Mouse (Mus musculus) liver, postnatal 0 days (tissue): ENCODE results near the gene Arfgef2. TPM values are rescaled to one million over a fixed set of nuclear protein-coding genes. Genes with fewer than 3 reads are reported as not detected.

ENCODE experiments used
- ATAC-seq: fragments of 200-750 bp; cut with Nextera tagmentation; 2 replicates; pipeline ENCODE4 v1.8.0; 2017; ENCODE audit warnings: mild to moderate bottlenecking, moderate library complexity
- DNase-seq: peaks from one replicate; pipeline ENCODE4 v3.0.0-alpha.2; 2016
- H3K27ac ChIP-seq: fragments of 300-500 bp; sonication (generic); 2 replicates; pipeline ENCODE4 v1.5.1; 2014; ENCODE audit warnings: antibody characterized with exemption, moderate library complexity, mild to moderate bottlenecking, low read depth
- H3K27me3 ChIP-seq: fragments of 300-500 bp; sonication (generic); 2 replicates; pipeline ENCODE4 v1.6.1; 2014; ENCODE audit warnings: low read length, control low read depth, mixed read lengths; ENCODE audit not compliant: insufficient read depth
- H3K36me3 ChIP-seq: fragments of 300-500 bp; sonication (generic); replicated peaks from 2 replicates; pipeline ENCODE4 v1.6.1; 2014; ENCODE audit warnings: mild to moderate bottlenecking, control low read depth, low read length, moderate library complexity, mixed read lengths; ENCODE audit not compliant: insufficient read depth
- H3K4me1 ChIP-seq: fragments of 300-500 bp; sonication (generic); 2 replicates; pipeline ENCODE4 v1.6.1; 2014; ENCODE audit warnings: antibody characterized with exemption, mild to moderate bottlenecking, control low read depth; ENCODE audit not compliant: insufficient read depth
- H3K4me2 ChIP-seq: fragments of 300-500 bp; sonication (generic); 2 replicates; pipeline ENCODE4 v1.6.1; 2014; ENCODE audit warnings: low read depth, mild to moderate bottlenecking, low read length, moderate library complexity, mixed read lengths
- H3K4me3 ChIP-seq: fragments of 300-500 bp; sonication (generic); 2 replicates; pipeline ENCODE4 v1.5.1; 2014; ENCODE audit warnings: low read depth, low read length
- H3K9ac ChIP-seq: fragments of 300-500 bp; sonication (generic); replicated peaks from 2 replicates; pipeline ENCODE4 v1.6.1; 2014; ENCODE audit warnings: mild to moderate bottlenecking, moderate library complexity
- H3K9me3 ChIP-seq: fragments of 300-500 bp; sonication (generic); 2 replicates; pipeline ENCODE4 v1.6.1; 2016; ENCODE audit warnings: mild to moderate bottlenecking, control low read depth, low read length, mixed read lengths
- CTCF ChIP-seq: sonication (generic); IDR thresholded peaks from 2 replicates; pipeline ENCODE4 v1.5.1; 2016; ENCODE audit warnings: antibody characterized with exemption, low read depth
- EP300 ChIP-seq: IDR thresholded peaks from 2 replicates; pipeline ENCODE4 v1.6.1; 2016; ENCODE audit warnings: antibody characterized with exemption, low read depth, mild to moderate bottlenecking
- WGBS: fragments of 180-500 bp; shearing (Covaris S2); extraction: QIAGEN DNeasy Blood & Tissue Kit; methylation state at CpG from one replicate; pipeline ENCODE4 v1.1.7; 2014; ENCODE audit not compliant: insufficient replicate concordance; 5-methylcytosine and 5-hydroxymethylcytosine counted together
- polyA plus RNA-seq: library from polyadenylated mRNA; unstranded; fragments of >200 nt; fragmentation: Nextera tagmentation; extraction: Ambion mirVana; gene quantifications from 2 replicates; pipeline ENCODE4 v1.2.1, GENCODE M21; 2015

Arfgef2 gene
- polyA plus RNA-seq, 1 experiment from 2014 or later, result 2.7 TPM

DNA sequence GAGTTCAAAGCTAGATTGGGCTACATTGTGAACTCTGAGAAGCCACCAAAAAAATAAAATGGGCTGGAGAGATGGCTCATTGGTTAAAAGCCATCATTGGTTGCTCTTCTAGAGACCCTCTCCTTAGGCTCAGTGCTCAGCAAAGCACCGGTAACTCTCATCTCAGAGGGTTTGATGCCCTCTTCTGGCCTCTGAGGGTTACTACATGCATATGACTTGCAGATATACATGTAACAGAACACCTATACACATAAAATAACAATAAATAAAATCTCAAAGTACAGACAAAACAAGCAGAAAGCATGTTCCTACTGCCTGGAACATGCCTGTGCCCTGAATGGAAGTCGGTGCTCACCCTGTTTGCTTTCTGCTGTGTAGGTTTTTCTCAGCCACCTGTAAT is 51.7 kb downstream of the Arfgef2 start:
- H3K9ac ChIP-seq, result no peak overlapping the region
- ATAC-seq (no peak), DNase-seq (no peak)
- WGBS, result 91% methylated on average over 2 of the region's 2 CpGs
- H3K4me2 ChIP-seq, result no peak overlapping the region
- H3K27ac ChIP-seq, result no peak overlapping the region
- H3K27me3 ChIP-seq, result no peaks in the 10 kb centered on the region
- TF ChIP-seq EP300 (no peak), CTCF (peak; percentile 57)
- no peaks in the 10 kb centered on the region; the same call in 1 of the 2 replicates for H3K9me3 ChIP-seq
- peaks cover 93% of the 10 kb centered on the region for H3K36me3 ChIP-seq
- H3K4me1 ChIP-seq, result no peaks in the 10 kb centered on the region
- no peak overlapping the region for H3K4me3 ChIP-seq

DNA sequence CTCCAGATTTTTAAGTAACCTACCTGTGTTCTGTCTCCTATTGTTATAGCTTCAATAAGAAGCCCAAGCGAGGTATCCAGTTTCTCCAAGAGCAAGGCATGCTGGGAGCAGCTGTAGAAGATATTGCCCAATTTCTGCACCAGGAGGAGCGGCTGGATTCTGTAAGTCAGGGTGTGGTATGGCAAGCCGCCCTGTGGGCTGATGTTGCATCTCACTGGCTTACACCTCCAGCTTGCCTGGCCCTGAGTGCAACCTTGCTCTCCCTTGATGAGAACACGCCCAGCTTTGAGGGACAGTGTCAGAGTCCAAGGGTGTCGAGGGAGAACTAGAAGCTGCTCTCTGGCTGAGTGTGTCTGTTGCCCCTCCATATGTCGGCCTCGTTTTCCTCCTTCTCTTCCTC is 53.8 kb downstream of the Arfgef2 start:
- DNase-seq (no peak), ATAC-seq (no peak)
- Histone ChIP-seq H3K4me3 (no peak overlapping the region), H3K27me3 (no peaks in the 10 kb centered on the region), H3K27ac (no peak overlapping the region), H3K4me1 (no peaks in the 10 kb centered on the region), H3K9me3 (no peaks in the 10 kb centered on the region), H3K9ac (no peak overlapping the region), H3K4me2 (no peak overlapping the region), H3K36me3 (peaks cover 92% of the 10 kb centered on the region)
- 65% methylated on average over 7 of the region's 7 CpGs for WGBS
- TF ChIP-seq CTCF (no peak), EP300 (no peak)

DNA sequence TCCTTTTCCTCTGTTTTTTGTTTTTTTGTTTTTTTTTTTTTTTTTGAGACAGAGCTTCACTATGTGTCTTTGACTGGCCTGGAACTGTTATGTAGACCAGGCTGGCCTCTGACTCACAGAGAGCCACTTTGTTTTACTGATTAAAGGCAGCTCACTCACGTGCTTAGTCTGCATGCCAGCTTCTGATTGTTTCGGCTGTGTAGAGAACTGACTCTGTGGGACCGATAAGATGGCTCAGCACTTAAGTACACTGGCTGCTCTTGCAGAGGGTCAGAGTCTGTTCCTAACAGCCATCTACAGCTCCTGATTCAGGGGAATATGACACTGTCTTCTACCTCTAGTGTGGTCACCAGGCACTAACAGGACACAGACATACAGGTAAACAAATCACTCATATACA is 57.1 kb downstream of the Arfgef2 start:
- Histone ChIP-seq H3K36me3 (peaks cover 97% of the 10 kb centered on the region), H3K4me1 (no peaks in the 10 kb centered on the region), H3K9ac (no peak overlapping the region), H3K27ac (no peak overlapping the region), H3K4me2 (no peak overlapping the region), H3K9me3 (no peaks in the 10 kb centered on the region), H3K27me3 (no peaks in the 10 kb centered on the region), H3K4me3 (no peak overlapping the region)
- DNase-seq (no peak), ATAC-seq (no peak)
- TF ChIP-seq EP300, result no peak
- TF ChIP-seq CTCF, result no peak
- 73% methylated on average over 3 of the region's 3 CpGs for WGBS

GRCm38 (mm10) chr2:166865476-166865875 is 60.1 kb downstream of the Arfgef2 start:
- Histone ChIP-seq H3K4me1 (no peaks in the 10 kb centered on the region), H3K9me3 (no peaks in the 10 kb centered on the region), H3K27ac (no peak overlapping the region), H3K9ac (no peak overlapping the region), H3K4me2 (no peak overlapping the region), H3K36me3 (peaks cover 85% of the 10 kb centered on the region), H3K27me3 (no peaks in the 10 kb centered on the region), H3K4me3 (no peak overlapping the region)
- TF ChIP-seq EP300 (no peak), CTCF (no peak)
- WGBS, result 73% methylated on average over 10 of the region's 10 CpGs
- DNase-seq, result no peak
- no peak for ATAC-seq

DNA sequence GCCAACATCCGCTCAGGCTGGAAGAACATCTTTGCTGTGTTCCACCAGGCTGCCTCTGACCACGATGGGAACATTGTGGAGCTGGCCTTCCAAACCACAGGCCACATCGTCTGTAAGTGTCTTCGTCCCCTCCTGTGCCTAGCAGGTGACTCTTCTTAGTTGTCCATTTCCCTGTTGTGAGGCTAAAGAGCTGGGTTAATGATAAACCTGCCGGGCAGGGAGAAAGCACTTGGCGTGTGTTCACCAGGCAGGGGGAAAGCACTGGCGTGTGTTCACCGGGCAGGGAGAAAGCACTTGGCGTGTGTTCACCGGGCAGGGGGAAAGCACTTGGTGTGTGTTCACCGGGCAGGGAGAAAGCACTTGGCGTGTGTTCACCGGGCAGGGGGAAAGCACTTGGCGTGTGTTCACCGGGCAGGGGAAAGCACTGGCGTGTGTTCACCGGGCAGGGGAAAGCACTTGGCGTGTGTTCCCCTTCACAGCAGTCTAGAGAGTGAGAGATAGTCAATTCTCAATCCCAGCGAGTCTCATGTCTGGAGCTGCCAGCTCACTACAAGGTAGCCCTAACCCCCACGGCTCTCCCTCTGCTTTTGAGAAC is 65.0 kb downstream of the Arfgef2 start:
- ATAC-seq, result peak; percentile 43; the same call in 1 of the 2 replicates
- Histone ChIP-seq H3K4me1 (no peaks in the 10 kb centered on the region), H3K9me3 (no peaks in the 10 kb centered on the region), H3K4me3 (no peak overlapping the region), H3K27ac (0 out of 2 replicates have a peak overlapping the region, but pooled peaks have one; percentile 16), H3K9ac (no peak overlapping the region), H3K36me3 (peaks cover 68% of the 10 kb centered on the region), H3K4me2 (no peak overlapping the region), H3K27me3 (no peaks in the 10 kb centered on the region)
- peak; percentile 35 for DNase-seq
- TF ChIP-seq CTCF (no peak), EP300 (no peak)
- WGBS, result 69% methylated on average over 20 of the region's 20 CpGs

DNA sequence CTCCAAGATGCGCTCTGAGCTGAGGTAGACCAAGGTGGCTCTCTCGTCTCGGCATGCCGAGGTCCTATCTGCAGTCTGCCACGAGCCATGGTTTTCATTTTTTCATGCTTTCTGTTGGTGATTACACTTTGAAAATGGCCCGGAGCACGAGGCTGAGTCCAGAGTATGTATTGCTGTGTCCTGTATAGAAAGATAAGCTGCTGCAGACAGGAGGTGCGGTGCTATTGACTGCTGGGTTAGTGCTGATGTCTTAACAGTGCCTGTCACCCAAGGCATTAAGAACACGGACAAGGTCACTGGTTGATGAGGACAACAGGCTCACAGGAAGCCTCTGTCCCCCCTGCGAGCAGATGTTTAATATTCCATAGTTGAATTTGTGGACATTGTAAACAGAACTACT is 65.5 kb downstream of the Arfgef2 start:
- 72% methylated on average over 10 of the region's 10 CpGs for WGBS
- DNase-seq (no peak), ATAC-seq (peak; percentile 36; the same call in 1 of the 2 replicates)
- Histone ChIP-seq H3K27me3 (no peaks in the 10 kb centered on the region), H3K4me3 (no peak overlapping the region), H3K4me1 (no peaks in the 10 kb centered on the region), H3K4me2 (no peak overlapping the region), H3K36me3 (peaks cover 65% of the 10 kb centered on the region), H3K9me3 (no peaks in the 10 kb centered on the region), H3K27ac (no peak overlapping the region), H3K9ac (no peak overlapping the region)
- no peak for TF ChIP-seq CTCF
- TF ChIP-seq EP300, result no peak

DNA sequence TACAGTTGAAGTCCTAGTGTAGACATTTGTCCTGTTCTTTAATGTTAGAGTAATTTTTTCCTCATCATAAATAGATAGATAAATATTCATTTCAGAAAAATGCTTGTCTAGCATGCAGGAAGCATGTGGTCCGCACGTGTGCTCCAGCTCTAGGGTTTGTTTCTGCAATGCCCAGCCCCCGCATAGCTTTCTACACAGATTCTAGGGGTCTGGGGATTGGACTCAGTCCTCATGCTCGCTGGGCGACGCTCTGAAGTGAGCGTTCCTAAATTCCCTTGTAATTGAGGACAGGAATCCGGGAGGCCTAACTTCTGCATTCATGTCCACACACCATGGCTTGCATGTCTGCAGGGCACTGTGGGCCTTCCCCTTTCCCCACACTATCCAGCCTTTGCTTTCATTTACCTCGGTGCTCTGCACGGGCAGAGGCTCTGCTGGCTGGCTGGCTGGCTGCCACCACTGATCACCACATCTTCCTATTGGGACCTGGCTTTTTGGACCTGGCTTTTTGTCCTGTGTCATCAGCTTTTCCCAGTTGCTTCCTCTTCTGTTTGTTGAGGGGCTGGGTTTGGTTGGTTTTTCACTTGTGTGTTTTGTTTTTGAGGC is 69.4 kb downstream of the Arfgef2 start:
- 70% methylated on average over 10 of the region's 10 CpGs for WGBS
- H3K36me3 ChIP-seq, result peaks cover 60% of the 10 kb centered on the region
- H3K27ac ChIP-seq, result peak overlapping the region; percentile 53
- no peak overlapping the region for H3K4me3 ChIP-seq
- no peak overlapping the region for H3K9ac ChIP-seq
- DNase-seq (peak; percentile 30), ATAC-seq (peak; percentile 43; the same call in 1 of the 2 replicates)
- no peaks in the 10 kb centered on the region for H3K4me1 ChIP-seq
- no peaks in the 10 kb centered on the region for H3K27me3 ChIP-seq
- H3K4me2 ChIP-seq, result no peak overlapping the region
- no peaks in the 10 kb centered on the region for H3K9me3 ChIP-seq
- TF ChIP-seq EP300 (no peak), CTCF (no peak)
